Mouse (Mus musculus) E14TG2a.4 (cell line): ENCODE measurements around the gene Trank1.

Experiments
- CTCF ChIP-seq: conservative IDR thresholded peaks from 2 replicates; pipeline ENCODE4 v1.5.1; 2014; ENCODE audit warnings: low read length
- NANOG ChIP-seq: IDR thresholded peaks from 2 replicates; pipeline ENCODE4 v1.6.1; 2014; ENCODE audit warnings: borderline replicate concordance, low read length, mixed read lengths
- POU5F1 ChIP-seq: IDR thresholded peaks from 2 replicates; pipeline ENCODE4 v1.6.1; 2014; ENCODE audit warnings: low read length, borderline replicate concordance

GRCm38 (mm10) chr9:111427891-111428555 is 116.5 kb downstream of the Trank1 start:
- TF ChIP-seq CTCF (peak; percentile 45), NANOG (no peak), POU5F1 (no peak)
